Mouse (Mus musculus): Measurements from ENCODE around the gene Olfr275. TPM values are rescaled to one million over a fixed set of nuclear protein-coding genes. Genes with fewer than 3 reads are reported as not detected.

Olfr275 gene
- polyA plus RNA-seq, 1 experiment, result not detected

DNA sequence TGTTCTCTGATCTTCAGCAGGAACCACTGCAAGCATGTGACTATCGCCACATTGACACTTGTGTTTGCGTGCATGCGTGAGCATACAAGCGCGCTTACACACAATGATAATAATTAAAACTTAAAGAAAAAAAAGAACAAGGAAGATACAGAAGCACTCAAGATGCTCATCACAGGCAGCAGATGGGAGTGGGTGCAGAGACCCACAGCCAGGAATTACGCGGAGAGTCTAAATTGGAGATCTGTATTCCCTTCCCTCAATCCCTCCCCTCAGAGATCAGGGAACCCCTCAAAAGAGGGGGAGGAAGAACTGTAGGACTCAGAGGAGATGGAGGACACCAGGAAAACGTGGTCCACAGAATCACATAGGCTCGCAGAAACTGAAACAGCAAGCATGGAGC lies 49.8 kb downstream of the Olfr275 start:
- Histone ChIP-seq H3K9me3 (peaks cover 9% of the 10 kb centered on the region), H3K27me3 (replicated peaks) (no peaks in the 10 kb centered on the region)
- TF ChIP-seq FLI1 (IDR thresholded peaks at IDR 0.05; ENCODE audit: low read length) (no peak), GATA1 (IDR thresholded peaks at IDR 0.05; ENCODE audit: borderline replicate concordance, low read length) (no peak)

More for the DNA sequence above, 49.8 kb downstream of the Olfr275 start:
- no peaks in the 10 kb centered on the region for H3K36me3 ChIP-seq (replicated peaks; ENCODE audit: low read length)
- H3K4me3 ChIP-seq (replicated peaks), result no peak overlapping the region
- H3K4me1 ChIP-seq, result no peaks in the 10 kb centered on the region

Other genes starting within 250 kb of the Olfr275 start
- gene Toporsl, start 218.3 kb upstream of the Olfr275 start, polyA plus RNA-seq (2012; ENCODE audit: insufficient read depth, low replicate concordance), result not detected in 2 replicates
- gene Olfr273, start 44.6 kb downstream of the Olfr275 start, polyA plus RNA-seq (2012; ENCODE audit: insufficient read depth, low replicate concordance), result not detected in 2 replicates
- not detected in 2 replicates for gene Olfr272, start 104.6 kb downstream of the Olfr275 start, polyA plus RNA-seq (2012; ENCODE audit: insufficient read depth, low replicate concordance)
- gene Olfr270, start 149.9 kb downstream of the Olfr275 start, polyA plus RNA-seq (2012; ENCODE audit: insufficient read depth, low replicate concordance), result not detected in 2 replicates
- not detected in 2 replicates for gene Nipsnap3a, start 174.7 kb downstream of the Olfr275 start, polyA plus RNA-seq (2012; ENCODE audit: insufficient read depth, low replicate concordance)
- gene Nipsnap3b, start 197.3 kb downstream of the Olfr275 start, polyA plus RNA-seq (2012; ENCODE audit: insufficient read depth, low replicate concordance), result 10.5 and 40.8 TPM in 2 replicates